Mouse (Mus musculus): ENCODE measurements around the gene Sesn3.

The Sesn3 gene

DNA sequence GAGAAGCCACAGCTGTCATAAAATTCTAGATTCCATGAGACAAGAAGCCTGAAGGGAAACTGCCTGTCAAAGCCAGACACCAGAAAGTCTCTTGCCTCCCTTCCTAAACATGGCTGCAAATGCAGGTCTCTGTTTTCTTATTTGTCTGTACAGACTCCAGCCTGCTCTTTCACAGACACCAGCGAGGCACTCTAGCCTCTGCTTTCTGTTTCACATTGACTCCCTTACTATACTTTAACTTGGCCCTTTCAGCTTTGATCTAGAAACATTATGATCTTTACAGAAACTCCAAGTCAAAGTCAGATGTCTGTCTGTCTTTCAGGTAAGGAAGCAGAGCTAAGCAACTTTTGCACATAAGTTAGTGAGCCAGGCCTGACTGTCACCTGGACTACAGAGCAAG is 77.5 kb downstream of the Sesn3 start:
- no peak for DNase-seq (ENCODE audit: low read depth, low spot score)

DNA sequence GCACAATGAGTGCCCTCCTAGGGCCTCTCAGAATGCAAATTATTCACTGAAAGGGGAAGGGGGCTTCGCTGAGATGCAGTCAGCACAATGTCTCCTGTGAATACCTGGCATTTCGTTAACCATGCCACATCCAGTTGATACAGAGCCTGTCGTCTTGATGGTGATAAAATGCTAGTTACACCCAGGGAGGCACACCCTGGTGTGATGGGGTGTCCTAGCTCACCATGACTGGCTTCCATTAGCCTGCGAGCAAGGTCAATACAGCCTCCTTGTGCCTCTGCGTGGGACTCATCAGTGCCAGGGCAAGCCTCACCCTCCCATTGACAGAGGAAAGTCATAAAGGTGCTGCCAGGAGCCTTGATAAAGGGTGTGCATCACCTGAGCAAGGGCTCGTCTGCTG is 80.0 kb downstream of the Sesn3 start:
- DNase-seq (ENCODE audit: low read depth, low spot score): no peak

DNA sequence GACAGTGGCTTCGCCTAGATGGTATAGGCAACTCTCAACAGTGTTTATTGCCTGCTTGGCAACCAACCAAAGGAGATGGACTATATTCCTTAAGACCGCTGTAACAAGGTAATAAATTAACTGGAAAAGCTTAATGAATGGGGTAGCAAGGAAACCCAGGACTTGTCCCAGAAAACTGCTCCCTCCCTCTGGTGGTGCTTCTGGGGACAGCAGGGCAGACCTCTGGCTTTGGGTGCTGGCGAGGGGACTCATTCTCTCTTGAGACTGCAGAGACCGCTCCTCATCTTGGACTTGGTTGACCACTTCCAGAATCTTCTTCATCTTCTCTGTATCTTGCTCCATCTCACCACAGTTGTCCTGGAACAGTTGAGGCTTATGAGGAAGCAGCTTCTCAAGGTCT is 82.2 kb downstream of the Sesn3 start:
- DNase-seq (ENCODE audit: low read depth, low spot score): peak; percentile 12

DNA sequence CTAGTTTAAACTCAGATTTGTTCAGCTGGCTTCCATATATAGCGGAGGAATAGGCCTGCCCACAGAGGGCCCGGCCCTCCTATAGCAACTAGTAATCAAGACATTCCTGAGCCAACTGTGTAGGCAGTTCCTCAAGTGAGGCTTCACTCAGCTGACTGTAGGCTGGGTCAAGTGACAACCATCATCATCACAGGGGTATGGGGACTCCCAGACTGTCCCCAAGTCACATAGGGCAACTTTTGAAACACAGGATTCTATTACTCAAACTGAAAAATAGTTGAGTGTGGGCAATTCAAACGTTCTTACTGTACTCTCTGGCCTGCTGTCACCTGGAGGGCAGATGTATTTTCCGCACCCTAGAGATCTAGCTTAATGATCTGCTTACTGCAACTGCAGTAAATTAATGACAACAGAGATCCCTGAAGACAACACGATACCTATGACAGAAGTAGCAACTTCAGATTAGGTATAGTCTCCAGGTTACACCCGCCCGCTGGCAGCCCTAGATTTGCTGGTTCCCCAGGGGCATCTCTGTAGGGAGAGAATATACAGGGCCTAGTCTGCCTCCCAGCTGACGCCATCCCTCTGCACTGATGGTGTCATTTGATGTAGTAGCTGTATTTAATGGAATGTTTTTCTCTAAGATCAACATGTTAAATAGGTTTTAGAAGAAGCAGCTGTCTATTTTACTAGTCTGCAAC is 87.4 kb downstream of the Sesn3 start:
- no peak for DNase-seq (ENCODE audit: low read depth, low spot score)

DNA sequence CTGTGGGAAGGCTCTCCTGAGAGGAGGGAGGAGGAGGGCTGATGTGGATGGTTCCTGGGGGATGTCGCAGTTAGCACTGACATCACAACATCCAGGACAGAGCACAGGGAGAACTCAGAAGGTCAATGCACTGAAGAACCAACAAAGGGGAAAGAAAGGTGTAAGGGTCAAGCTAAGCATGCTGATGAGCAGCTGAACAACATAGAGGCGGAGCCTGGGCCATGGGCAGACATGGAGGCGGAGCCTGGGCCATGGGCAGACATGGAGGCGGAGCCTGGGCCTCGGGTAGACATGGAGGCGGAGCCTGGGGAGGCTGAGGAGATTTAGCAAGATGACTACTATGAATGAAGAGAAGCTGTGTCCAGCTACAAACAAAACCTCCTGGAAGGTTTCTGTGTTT is 88.7 kb downstream of the Sesn3 start:
- peak; percentile 34 for DNase-seq (ENCODE audit: low read depth, low spot score)

DNA sequence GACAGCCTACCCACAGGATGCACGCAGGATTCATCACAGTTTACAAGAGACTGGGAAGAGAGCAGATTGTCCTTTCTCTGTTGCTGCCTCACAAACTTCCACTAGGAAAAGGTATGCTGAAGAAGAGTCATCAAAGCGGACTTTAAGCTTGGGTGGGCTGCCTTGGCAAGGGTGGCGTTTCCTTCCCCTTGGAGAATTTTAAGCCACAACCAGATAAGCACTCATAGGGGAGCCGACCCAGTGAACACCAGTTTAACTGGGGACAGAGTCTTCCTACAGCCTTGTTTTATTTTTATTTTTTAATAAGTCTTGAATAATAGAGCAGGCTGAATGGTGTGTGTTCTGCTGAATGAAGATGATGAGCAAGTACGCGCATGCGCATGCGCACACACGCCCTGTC is 89.9 kb downstream of the Sesn3 start:
- DNase-seq (ENCODE audit: low read depth, low spot score): no peak

DNA sequence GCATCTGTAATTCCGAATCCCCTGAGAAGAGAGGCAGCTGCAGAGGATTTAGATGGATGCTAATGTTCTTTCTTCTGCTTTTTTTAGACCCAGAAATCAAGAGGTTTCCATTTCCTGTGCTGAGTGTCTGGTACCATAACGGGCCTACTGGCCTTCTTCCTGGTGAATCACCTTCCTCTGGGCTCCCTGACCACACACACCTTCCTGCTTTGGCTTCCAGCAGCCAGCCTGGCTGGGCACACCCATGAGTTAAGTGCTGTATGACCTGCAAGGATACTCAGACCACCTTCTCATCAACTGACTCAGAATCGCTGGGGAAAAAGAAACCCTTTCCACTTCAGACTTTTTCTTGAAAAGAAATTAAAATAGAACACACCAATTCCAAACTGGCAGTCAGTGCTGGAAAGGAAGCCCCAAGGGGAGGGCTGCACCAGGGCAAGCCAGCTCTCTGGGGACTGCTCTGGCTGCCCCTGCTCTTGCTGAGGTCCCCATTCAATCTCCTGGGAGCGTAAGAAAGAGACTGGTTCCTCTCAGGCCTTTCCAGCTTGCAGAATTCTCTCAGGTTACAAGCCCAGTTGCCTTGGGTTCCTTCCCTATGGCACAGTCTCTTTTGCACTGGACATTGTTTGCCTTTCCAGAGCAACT is 90.7 kb downstream of the Sesn3 start:
- no peak for DNase-seq (ENCODE audit: low read depth, low spot score)

DNA sequence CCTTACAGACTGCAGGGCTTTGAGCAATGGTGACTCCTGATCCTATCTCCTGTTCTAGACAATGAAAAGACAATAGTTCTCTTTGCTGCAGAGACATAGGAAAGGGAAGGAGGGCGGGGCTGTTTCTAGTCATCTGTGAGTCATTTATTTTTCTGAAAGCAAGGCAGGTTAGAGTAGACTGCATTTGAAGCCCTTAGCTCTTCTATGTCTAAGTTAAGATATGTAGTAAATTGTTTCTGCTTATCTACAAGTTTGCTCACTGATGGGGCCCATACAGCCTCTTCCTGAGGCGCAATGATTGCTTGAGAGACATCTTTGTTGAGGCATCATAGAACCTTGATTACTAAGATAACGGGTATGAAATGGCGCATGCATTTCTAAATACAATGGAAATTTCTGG is 93.0 kb downstream of the Sesn3 start:
- no peak for DNase-seq (ENCODE audit: low read depth, low spot score)

DNA sequence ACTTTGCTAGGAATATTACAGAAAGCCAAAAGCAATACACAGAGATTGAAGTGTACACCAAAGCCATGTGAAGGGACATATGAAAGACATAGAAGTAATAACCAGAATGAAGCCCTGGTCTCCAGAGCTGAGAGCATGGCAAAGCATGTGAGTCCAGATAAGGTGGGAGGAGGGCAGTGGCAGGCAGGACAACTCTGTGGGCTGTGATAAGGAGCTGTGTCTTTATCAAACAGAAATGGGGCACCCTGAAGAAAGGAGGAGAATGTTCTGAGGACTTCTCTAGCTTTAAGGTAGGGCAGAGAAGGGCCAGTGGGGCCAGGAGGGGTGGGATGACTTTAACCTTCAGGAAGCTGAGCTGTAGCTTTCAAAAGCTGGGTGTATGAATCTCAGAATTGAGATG is 94.4 kb downstream of the Sesn3 start:
- DNase-seq (ENCODE audit: low read depth, low spot score): no peak

DNA sequence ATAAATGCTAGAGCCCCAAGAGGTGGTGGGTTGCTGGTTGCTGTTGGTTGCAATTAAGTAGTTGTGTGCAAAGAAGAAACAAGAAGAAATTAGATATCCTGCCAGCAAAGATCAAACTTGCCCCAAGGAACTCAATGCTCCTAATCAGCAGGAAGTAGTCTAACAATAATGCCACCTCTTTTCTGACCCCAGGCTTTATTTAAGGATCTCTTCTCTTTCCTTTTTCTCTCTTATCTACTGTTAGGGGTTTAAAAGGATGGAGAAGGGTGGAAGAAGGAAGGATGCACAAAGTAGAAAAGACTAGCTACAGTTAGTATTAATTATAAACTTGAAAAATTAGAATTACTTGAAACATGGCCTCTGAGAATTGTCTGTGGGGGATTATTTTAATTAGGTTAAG is 97.6 kb downstream of the Sesn3 start:
- DNase-seq (ENCODE audit: low read depth, low spot score): no peak

DNA sequence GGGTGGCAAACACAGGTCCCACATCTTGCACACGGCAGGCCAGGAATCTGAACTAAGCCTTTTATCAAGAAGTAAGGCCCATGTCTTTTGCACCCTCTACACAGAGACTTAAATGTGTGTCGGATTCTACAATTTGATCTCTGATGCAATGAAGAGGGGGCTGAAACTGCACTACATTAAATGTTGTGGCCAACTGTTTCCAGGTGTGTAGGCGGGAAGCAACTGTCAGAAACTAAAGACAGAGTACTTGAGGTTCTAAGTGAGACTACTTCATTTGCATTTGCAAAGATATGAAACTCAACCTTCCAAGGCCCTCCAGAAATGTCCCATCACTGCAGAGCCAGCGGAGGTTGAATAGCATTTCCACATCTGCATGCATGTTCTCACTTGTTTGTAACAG is 101.3 kb downstream of the Sesn3 start:
- no peak for DNase-seq (ENCODE audit: low read depth, low spot score)

DNA sequence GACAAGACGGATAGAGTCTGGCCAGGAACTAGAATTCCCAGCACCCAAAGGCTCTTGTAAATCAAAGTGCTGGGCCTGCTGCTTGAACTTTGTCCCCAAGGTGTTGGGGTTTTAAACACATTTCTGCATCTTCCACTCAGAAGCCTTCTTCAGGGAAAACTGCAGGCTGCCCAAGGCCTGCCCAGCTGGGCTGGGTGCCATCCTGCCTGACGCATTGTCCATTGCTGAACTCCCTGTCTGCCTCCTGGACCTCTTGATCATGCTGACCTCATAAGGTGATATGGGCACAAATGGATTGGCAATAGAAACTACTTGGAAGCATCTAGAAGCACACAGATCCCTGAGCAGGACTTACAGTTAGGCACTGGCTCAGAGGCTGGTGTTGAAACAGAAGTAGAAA is 103.3 kb downstream of the Sesn3 start:
- DNase-seq (ENCODE audit: low read depth, low spot score): no peak

DNA sequence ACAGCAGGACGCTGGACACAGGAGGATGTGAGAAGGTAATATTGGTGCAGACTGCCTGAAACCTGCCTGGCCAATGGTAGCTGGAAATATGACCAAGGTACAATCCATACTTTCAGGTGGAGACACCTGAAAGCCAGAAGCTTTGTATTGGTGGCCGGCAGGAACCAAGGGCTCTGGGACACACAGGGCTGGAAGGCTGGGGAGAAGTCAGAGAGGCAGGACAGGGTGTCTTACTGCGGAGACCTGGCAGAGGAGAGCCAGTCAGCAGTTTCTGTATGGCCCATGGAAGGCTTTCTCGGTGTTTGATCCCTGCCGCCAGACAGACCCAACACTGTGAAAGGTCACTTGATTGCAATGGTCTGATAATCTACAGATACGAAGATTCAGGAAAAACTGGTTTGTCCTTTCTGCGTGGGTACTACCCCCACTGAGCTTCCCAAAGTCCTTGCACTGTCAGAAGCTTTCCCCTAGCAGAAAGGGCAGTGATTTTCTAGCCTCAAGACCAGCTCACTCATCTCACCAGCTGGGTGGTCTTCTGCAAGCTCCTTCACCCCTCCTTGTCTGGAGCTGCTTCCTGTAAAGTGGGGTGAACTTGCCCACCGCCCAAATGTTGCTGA is 105.0 kb downstream of the Sesn3 start:
- no peak for DNase-seq (ENCODE audit: low read depth, low spot score)

DNA sequence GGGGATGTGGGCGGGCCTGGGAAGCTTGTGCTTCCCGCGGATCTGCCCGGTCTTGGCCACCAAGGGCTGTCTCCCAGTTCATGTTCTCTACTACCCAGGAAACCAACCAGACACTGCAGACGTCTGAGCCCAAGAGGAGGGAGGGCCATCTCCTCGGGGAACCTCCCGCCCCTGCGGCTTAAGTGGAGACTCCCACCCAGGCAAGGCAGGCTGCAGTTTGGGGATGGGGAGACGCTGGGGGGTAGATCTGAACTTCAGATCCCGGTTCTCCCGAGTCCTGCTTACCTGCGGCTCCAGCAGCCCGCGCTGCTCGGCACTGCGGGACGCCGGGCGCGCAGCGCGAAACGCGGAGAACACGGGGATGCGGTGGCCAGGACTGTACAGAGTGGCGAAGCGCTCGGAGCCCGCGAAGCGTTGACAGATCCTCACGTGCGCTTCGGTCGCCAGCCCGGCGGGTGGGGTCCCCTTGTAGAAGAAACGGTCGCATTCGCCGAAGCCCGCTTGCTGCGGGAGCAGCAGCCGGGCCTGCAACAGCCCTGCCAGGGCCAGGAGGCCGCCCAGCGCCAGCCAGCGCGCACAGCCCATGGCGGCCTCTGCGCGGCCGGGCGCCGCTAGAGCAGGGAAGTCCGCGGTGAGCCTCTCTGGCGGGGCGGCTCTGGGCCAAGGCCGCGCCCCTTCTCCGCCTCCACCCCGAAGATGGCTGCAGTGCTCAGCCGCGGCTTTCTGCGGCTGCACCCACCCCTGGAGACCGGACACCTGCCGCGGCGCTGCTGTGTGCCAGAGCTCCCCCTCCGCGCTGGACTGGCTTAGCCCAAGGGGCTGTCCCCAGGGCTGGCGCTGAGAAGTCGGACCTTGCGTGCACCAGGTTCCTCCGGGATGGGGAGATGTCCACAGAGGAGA is 105.8 kb downstream of the Sesn3 start:
- peak; percentile 40 for DNase-seq (ENCODE audit: low read depth, low spot score)

DNA sequence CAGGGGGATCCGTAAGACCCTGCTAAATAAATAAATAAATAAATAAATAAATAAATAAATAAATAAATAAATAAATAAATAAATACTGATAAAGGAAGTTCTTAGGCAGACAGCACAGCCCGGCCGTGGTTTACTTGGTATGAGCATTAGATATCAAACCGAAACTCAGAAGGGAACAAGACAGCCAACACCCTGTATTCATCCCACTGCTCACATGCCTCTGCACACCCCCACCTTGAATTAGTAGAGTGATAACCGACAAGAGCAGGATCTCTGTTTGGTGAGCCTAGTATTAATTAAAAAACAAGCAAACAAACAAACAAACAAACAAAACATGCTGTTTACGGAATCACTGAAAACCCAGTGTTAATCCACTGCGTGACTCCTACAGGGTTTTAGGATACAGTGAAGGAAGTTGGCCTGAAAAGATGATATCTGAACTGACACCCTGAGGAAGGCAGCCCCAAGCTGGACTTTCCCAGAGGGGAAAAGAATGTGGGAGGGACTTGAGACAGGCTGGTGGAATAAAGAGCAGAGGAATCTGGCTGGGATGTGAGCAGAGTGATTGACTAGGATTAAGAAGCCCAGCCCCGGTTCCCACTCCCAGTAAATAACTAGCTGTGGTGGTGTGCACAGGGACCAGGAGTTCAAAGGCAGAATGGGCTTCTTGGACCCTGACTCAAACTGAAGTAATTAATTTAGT is 106.6 kb downstream of the Sesn3 start, which contains the start of gene Endod1:
Gene Endod1, minus strand, starts transcription at position 155 of the 703 bp plus-strand sequence.
- DNase-seq (ENCODE audit: low read depth, low spot score): peak; percentile 45

DNA sequence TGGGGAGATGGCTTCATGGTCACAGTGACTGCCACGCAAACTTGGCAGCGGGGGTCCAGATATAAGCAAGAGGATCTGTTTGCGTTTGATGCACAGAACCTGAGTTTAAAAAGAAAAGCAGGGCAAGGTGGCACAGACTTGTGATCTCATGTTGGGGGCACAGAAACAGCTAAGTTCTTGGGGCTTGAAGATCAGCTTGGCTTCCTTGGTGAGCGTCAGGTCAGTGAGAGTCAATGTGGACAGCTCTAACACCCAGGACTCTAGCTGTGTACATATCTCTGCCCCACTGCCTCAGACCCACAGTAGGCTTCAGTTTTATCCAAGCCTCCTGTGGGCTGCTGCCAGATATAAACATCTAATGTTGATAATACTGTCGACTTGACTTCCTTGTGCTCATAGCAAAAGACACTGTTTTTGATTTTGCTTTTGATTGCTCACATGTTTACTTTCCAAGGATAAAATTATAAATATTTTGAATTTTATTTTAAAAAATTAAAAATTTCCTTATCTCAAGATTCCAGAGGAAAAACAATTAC is 107.5 kb downstream of the Sesn3 start:
- DNase-seq (ENCODE audit: low read depth, low spot score): no peak
